Mouse (Mus musculus) heart, postnatal 0 days (tissue): ENCODE data around the gene Midn.

Experiments
- CTCF ChIP-seq: IDR thresholded peaks from 2 replicates; pipeline ENCODE4 v1.5.1; 2016; ENCODE audit warnings: antibody characterized with exemption, control low read depth, low read depth
- EP300 ChIP-seq: IDR thresholded peaks from 2 replicates; pipeline ENCODE4 v1.6.1; 2016; ENCODE audit warnings: antibody characterized with exemption, low read depth

GRCm38 (mm10) chr10:80180823-80181222 is 32.8 kb downstream of the Midn start:
- TF ChIP-seq CTCF (no peak), EP300 (no peak)
